Mouse (Mus musculus) E14TG2a.4 (cell line): ENCODE results near the gene Ap2a2.

Source experiments
- CTCF ChIP-seq: conservative IDR thresholded peaks from 2 replicates; pipeline ENCODE4 v1.5.1; 2014; ENCODE audit warnings: low read length
- NANOG ChIP-seq: IDR thresholded peaks from 2 replicates; pipeline ENCODE4 v1.6.1; 2014; ENCODE audit warnings: borderline replicate concordance, low read length, mixed read lengths

DNA sequence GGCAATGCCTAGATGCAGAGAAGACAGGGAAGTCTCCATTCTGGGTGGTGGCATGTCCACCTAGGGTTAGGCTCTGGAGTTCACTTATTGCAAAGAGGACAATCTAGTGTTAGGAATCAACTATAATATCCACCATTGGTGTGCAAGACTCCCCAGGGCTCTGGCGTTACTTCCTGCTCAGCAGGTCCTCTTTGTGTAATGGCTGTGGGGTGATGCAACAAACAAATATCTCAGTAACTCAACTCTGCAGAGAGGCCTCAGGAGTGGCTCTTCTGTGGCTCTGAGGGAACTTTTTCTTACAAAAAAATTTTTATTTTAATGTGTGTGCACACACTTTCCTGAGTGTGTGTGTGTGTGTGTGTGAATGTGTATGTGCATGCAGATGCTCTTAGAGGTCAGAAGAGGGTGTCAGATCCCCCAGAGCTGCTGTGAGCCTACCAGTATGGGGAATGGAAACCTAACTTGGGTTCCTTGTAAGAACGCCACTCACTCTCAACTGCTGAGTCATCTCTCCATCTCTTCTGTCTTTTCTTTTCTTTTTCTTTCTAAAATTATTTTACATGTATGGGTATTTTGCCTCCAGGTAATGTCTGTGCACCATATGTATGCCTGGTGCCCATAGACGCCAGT lies 12.4 kb upstream of the Ap2a2 start:
- TF ChIP-seq CTCF (no peak), NANOG (no peak)
